Mouse (Mus musculus) lung, postnatal 0 days (tissue): ENCODE results near the gene Gon4l. TPM values are rescaled to one million over a fixed set of nuclear protein-coding genes. Genes with fewer than 3 reads are reported as not detected.
"Not testable (repeated sequence)": the region's sequence is repeated elsewhere in the genome, so short reads cannot be mapped to it uniquely, and the experiment has no call there.

ENCODE experiments used
- ATAC-seq: fragments of 200-750 bp; cut with Nextera tagmentation; 2 replicates; pipeline ENCODE4 v1.8.0; 2017; ENCODE audit warnings: moderate library complexity
- DNase-seq: peaks from one replicate; pipeline ENCODE4 v3.0.0-alpha.2; 2016; ENCODE audit warnings: low spot score
- H3K27ac ChIP-seq: fragments of 300-500 bp; sonication (generic); 2 replicates; pipeline ENCODE4 v1.5.1; 2014; ENCODE audit warnings: antibody characterized with exemption, mild to moderate bottlenecking, low read length, mixed read lengths
- H3K27me3 ChIP-seq: fragments of 300-500 bp; sonication (generic); replicated peaks from 2 replicates; pipeline ENCODE4 v1.6.1; 2014; ENCODE audit warnings: low read length, mixed read lengths; ENCODE audit not compliant: insufficient read depth
- H3K36me3 ChIP-seq: fragments of 300-500 bp; sonication (generic); 2 replicates; pipeline ENCODE4 v1.6.1; 2014; ENCODE audit warnings: low read length, mixed read lengths; ENCODE audit not compliant: insufficient read depth
- H3K4me1 ChIP-seq: fragments of 300-500 bp; sonication (generic); 2 replicates; pipeline ENCODE4 v1.6.1; 2014; ENCODE audit warnings: antibody characterized with exemption, low read depth, low read length, mixed read lengths; ENCODE audit not compliant: insufficient read depth
- H3K4me2 ChIP-seq: fragments of 300-500 bp; sonication (generic); replicated peaks from 2 replicates; pipeline ENCODE4 v1.6.1; 2014; ENCODE audit warnings: low read depth, mild to moderate bottlenecking, low read length, moderate library complexity, mixed read lengths
- H3K4me3 ChIP-seq: fragments of 300-500 bp; sonication (generic); 2 replicates; pipeline ENCODE4 v1.5.1; 2014; ENCODE audit warnings: low read depth, low read length
- H3K9ac ChIP-seq: fragments of 300-500 bp; sonication (generic); replicated peaks from 2 replicates; pipeline ENCODE4 v1.6.1; 2014; ENCODE audit warnings: low read depth, mild to moderate bottlenecking
- H3K9me3 ChIP-seq: fragments of 300-500 bp; sonication (generic); 2 replicates; pipeline ENCODE4 v1.6.1; 2016; ENCODE audit warnings: low read length, mixed read lengths
- CTCF ChIP-seq: IDR thresholded peaks from 2 replicates; pipeline ENCODE4 v1.5.1; 2016; ENCODE audit warnings: antibody characterized with exemption, mild to moderate bottlenecking
- EP300 ChIP-seq: IDR thresholded peaks from 2 replicates; pipeline ENCODE4 v1.6.1; 2016; ENCODE audit warnings: antibody characterized with exemption, mild to moderate bottlenecking, control low read depth
- WGBS: fragments of 180-500 bp; shearing (Covaris S2); extraction: QIAGEN DNeasy Blood & Tissue Kit; methylation state at CpG from one replicate; pipeline ENCODE4 v1.1.7; 2014; 5-methylcytosine and 5-hydroxymethylcytosine counted together
- polyA plus RNA-seq: library from polyadenylated mRNA; unstranded; fragments of >200 nt; fragmentation: Nextera tagmentation; extraction: Ambion mirVana; gene quantifications from 2 replicates; pipeline ENCODE4 v1.2.1, GENCODE M21; 2015

Gon4l gene
- polyA plus RNA-seq, result 4.6 and 5.0 TPM in 2 replicates

DNA sequence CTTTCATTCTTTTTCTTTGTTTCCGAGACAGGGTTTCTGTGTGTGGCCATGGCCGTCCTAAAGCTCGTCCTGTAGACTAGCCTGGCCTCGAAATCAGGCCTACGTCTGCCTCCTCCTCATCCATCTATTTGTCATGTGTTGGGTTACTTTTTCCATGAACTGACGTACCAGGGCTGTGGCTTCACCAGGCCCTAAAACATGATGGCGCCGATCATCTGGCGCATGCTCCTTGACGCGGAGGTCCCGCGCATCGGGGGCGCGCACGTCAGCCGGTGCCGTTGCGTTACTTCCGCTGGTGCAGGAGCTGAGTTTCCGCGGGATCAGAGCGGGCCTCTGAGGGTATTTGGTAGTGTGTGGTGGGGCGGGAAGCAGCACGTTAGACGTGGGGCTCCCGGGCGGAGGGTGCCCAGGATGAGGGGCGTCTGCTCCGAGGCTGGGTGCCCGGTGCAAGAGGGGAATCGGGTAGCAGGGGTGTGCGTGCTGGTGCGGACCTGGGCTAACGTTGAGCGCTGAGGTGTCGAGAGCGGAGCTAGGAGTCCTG, at the start of gene Gon4l:
Gon4l (plus strand) TSS at position 281 of the 541 bp plus-strand sequence.
- H3K27ac ChIP-seq, H3K9me3 ChIP-seq, H3K4me1 ChIP-seq, H3K9ac ChIP-seq, H3K27me3 ChIP-seq, H3K36me3 ChIP-seq: not testable (repeated sequence)
- Histone ChIP-seq H3K4me3 (peak within 1 kb of the TSS; percentile 25), H3K4me2 (peak within 1 kb of the TSS; percentile 34)
- DNase-seq, result peak; percentile 64
- WGBS, result 5% methylated on average over 18 of the region's 39 CpGs
- peak; percentile 81 for ATAC-seq

DNA sequence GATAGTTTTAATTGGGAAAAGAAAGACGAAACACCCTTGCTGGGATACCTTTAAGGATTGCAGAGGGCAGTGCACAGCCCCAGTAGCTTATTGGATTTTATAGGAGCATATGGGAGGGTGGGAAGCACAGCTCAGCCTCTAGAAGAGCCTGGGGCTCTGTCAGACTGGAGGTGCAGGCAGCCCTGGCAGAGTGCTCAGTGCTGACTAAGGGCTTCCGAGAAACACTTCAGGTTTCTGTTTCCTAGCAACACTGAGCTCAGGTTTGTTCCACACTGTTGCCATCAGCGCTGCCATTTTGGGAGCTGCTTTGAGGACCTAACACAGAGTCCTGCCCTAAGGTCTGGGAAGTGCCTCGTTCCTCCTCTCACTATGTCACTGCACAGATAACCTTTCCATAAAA, 48.7 kb upstream of the Gon4l start:
- 89% methylated on average over 1 of the region's 4 CpGs for WGBS
- ATAC-seq, result peak; percentile 88
- H3K27ac ChIP-seq, DNase-seq, H3K36me3 ChIP-seq, H3K4me2 ChIP-seq, H3K4me1 ChIP-seq, H3K27me3 ChIP-seq, H3K9me3 ChIP-seq, H3K4me3 ChIP-seq, H3K9ac ChIP-seq: not testable (repeated sequence)

DNA sequence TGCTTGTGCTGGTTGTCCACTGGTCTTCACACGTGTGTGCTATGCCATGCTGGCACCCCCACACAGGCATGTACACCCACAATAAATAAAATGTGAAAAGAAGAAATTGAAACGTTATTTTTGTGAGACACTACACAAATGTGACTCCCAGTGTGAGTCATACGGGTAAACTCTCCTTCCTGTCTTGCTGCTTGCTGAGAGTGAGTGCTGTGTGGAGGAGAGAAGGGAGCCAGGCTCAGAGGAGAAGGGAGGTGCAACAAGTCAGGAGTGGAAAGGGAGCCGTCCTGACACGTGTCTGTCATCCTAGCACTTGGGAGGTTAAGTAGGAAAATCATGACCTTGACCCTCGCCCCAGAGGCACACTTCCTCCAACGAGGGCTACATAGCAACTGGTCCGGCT, 48.2 kb upstream of the Gon4l start:
- H3K27ac ChIP-seq, H3K4me2 ChIP-seq, H3K9ac ChIP-seq, H3K27me3 ChIP-seq, H3K36me3 ChIP-seq, H3K4me1 ChIP-seq, DNase-seq, H3K9me3 ChIP-seq, H3K4me3 ChIP-seq: not testable (repeated sequence)
- ATAC-seq, result peak; percentile 26; the same call in 1 of the 2 replicates
- WGBS, result no CpG with 5 or more reads among the region's 8 CpGs

DNA sequence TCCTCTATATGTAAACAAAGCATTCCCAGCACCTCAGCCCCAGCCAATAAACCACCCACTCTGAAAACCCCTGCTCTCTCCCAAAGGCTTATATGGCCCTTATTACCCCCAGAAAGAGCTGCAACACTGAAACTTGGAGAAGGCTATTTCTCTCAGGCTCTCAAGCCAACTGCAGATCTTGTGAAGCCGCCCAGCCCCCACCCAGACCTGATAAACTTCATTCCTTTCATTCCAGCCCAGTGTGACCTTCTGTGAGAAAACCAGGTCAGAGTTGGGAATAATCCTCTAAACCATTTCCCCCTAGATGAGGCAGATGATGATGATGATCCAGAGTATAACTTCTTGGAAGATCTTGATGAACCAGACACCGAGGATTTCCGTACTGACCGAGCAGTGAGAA, 47.0 kb upstream of the Gon4l start:
- not testable (repeated sequence) for H3K4me1 ChIP-seq, H3K4me3 ChIP-seq, DNase-seq, H3K27me3 ChIP-seq, H3K4me2 ChIP-seq, H3K9ac ChIP-seq, H3K36me3 ChIP-seq, H3K9me3 ChIP-seq, H3K27ac ChIP-seq
- ATAC-seq, result peak; percentile 76
- WGBS, result no CpG with 5 or more reads among the region's 4 CpGs

DNA sequence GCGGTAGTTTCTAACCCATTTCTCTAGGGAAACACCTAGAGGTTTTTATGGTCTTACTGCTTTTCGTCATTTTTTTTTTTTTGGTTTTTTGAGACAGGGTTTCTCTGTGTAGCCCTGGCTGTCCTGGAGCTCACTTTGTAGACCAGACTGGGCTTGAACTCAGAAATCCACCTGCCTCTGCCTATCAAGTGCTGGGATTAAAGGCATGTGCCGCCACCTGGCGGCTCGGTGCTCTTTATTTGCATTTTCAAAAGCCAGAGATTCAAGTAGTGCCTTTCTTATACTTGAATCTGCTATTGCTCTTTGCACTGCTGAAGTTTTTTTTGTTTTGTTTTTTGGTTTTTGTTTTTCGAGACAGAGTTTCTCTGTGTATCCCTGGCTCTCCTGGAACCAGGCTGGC, 37.5 kb upstream of the Gon4l start:
- not testable (repeated sequence) for H3K4me3 ChIP-seq, H3K4me1 ChIP-seq, H3K27ac ChIP-seq, H3K27me3 ChIP-seq, H3K9me3 ChIP-seq, H3K9ac ChIP-seq, H3K36me3 ChIP-seq, ATAC-seq, DNase-seq, H3K4me2 ChIP-seq
- WGBS, result 89% methylated on average over 5 of the region's 6 CpGs

DNA sequence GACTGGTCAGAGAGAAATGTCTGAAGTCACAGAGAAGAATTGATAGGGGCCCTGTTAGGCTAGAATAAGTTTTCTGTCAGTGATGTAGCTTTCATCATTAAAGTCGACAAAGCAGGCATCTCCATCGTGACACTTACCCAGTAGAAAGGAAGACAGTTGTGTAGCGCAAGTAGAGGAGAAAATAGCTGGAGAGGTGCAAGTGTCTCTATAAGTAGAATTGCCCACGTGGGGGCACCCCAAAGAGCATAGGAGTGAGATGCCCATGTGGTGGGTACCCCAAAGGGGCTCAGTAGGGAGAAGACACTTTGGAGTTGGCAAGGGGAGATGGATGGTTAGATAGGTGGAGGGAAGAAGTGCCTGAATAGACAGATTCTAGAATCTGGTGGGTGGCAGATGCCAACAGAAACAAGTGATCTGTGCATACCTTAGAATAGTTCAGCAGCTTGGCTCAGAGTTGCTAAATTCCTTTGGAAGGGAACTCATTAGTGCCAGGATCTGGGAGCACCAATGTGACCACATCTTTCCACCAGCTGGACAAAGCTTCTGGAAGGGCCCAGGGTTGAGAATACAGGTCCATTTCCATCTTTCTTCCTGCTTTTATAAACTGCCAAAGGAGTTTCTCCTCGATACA, 31.0 kb upstream of the Gon4l start:
- Histone ChIP-seq H3K9ac (no peak overlapping the region), H3K27ac (no peak overlapping the region), H3K27me3 (no peaks in the 10 kb centered on the region), H3K4me3 (no peak overlapping the region), H3K4me1 (no peaks in the 10 kb centered on the region), H3K9me3 (no peaks in the 10 kb centered on the region), H3K4me2 (no peak overlapping the region), H3K36me3 (no peaks in the 10 kb centered on the region)
- ATAC-seq (no peak), DNase-seq (no peak)
- WGBS, result 87% methylated on average over 5 of the region's 5 CpGs
- TF ChIP-seq CTCF (no peak), EP300 (no peak)

DNA sequence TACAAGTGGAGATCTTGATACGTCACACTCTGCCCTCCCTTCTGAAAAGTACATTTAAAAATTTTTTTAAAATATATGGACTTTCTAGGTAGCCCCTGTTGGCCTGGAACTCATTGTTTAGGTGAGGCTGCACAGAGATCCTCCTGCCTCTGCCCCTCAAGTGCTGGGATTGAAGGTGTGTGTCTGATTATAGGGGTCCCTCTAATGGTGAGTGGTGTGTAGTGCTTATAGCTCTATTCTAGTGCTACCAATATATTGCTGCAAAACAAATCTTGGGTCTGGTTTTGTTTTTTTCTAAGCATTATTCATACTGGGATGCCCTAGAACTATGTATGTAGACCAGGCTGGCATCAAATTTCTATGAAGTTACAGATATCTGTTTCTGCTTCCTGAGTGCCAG, 9.3 kb upstream of the Gon4l start:
- Histone ChIP-seq H3K9ac (no peak overlapping the region), H3K4me2 (no peak overlapping the region), H3K4me1 (no peaks in the 10 kb centered on the region), H3K4me3 (no peak overlapping the region), H3K9me3 (no peaks in the 10 kb centered on the region), H3K36me3 (peaks cover 4% of the 10 kb centered on the region; the same call in 1 of the 2 replicates), H3K27me3 (no peaks in the 10 kb centered on the region), H3K27ac (no peak overlapping the region)
- WGBS, result 83% methylated on average over 1 of the region's 1 CpGs
- TF ChIP-seq EP300 (no peak), CTCF (peak; percentile 21)
- no peak for DNase-seq
- no peak for ATAC-seq
